15 mouse cellular contexts compared by ENCODE assay signal in genomic region chr8:11327298-11327697, GRCm38 (mm10). TPM values are rescaled to one million over a fixed set of nuclear protein-coding genes. Genes with fewer than 3 reads are reported as not detected.
DNase-seq lines count a peak whose midpoint lies in the region; ATAC-seq and TF ChIP-seq lines count a peak whose summit lies in the region.
"Had no signal": no experiment of that assay in that cellular context is flagged by ENCODE, and none has a peak within 500 bp of the region (broad histone marks: within the 10 kb centered on the region; RNA-seq: fewer than 3 reads in every experiment).

No protein-coding gene starts in this region.

- peaks cover 35% of the 10 kb centered on the region for H3K4me1 ChIP-seq in forebrain, embryonic 10.5 days
- no peaks in the 10 kb centered on the region for H3K4me1 ChIP-seq in forebrain, embryonic 13.5 days
- peaks cover 40% of the 10 kb centered on the region for H3K4me1 ChIP-seq in embryonic fibroblast, embryonic 13.5 days (ENCODE audit: control insufficient read depth, insufficient read depth, low read length)
- peaks cover 20% of the 10 kb centered on the region for H3K4me1 ChIP-seq in limb, embryonic 14.5 days (ENCODE audit: control insufficient read depth, insufficient read depth, low read length)

- H3K4me3 ChIP-seq in forebrain, embryonic 10.5 days, result no peak overlapping the region
- no peak overlapping the region for H3K4me3 ChIP-seq in forebrain, embryonic 13.5 days
- no peak overlapping the region for H3K4me3 ChIP-seq in embryonic fibroblast, embryonic 13.5 days (ENCODE audit: insufficient read depth, low read length)
- no peak overlapping the region for H3K4me3 ChIP-seq in limb, embryonic 14.5 days (replicated peaks; ENCODE audit: low read length)
- H3K4me3 ChIP-seq: erythroblast, embryonic 14.5 days; hindbrain, embryonic 13.5 days had no signal

- WGBS in forebrain, embryonic 10.5 days, result 55% methylated on average over 4 of the region's 4 CpGs
- WGBS in forebrain, embryonic 13.5 days, result 69% methylated on average over 4 of the region's 4 CpGs
- WGBS in limb, embryonic 14.5 days, result 18% methylated on average over 4 of the region's 4 CpGs

- DNase-seq in forebrain, embryonic 10.5 days (ENCODE audit: extremely low spot score, low spot score), result no peak
- DNase-seq in kidney, postnatal 10 days, result peak; percentile 52
- DNase-seq in kidney, adult 18-20 months, result no peak
- DNase-seq in limb, embryonic 14.5 days (ENCODE audit: low spot score), result peak; percentile 49
- no peak for DNase-seq in urinary bladder, adult 18-20 months (ENCODE audit: low spot score in 2 of 2)
- no peak for DNase-seq in adrenal gland, postnatal 14 days
- DNase-seq: adrenal gland, adult 8-10 months; cerebellum, adult 11 months; liver, postnatal 0 days; spleen, adult 18-20 months; thymus, postnatal 25 days had no signal

- H3K9ac ChIP-seq in forebrain, embryonic 13.5 days, result no peak overlapping the region
- H3K9ac ChIP-seq in limb, embryonic 14.5 days (ENCODE audit: low read depth, low read length, severe bottlenecking), result no peak overlapping the region
- H3K9ac ChIP-seq: hindbrain, embryonic 13.5 days; liver, postnatal 0 days had no signal

- no peak overlapping the region for H3K4me2 ChIP-seq in forebrain, embryonic 13.5 days
- H3K4me2 ChIP-seq in limb, embryonic 14.5 days (replicated peaks; ENCODE audit: low read depth, low read length, severe bottlenecking), result no peak overlapping the region
- H3K4me2 ChIP-seq: hindbrain, embryonic 13.5 days had no signal

- no peaks in the 10 kb centered on the region; the same call in 1 of the 2 replicates for H3K36me3 ChIP-seq in forebrain, embryonic 10.5 days (replicated peaks)
- H3K36me3 ChIP-seq in forebrain, embryonic 13.5 days (ENCODE audit: poor library complexity, severe bottlenecking), result no peaks in the 10 kb centered on the region
- no peaks in the 10 kb centered on the region; the same call in 1 of the 2 replicates for H3K36me3 ChIP-seq in limb, embryonic 14.5 days (ENCODE audit: control insufficient read depth, insufficient read depth, low read length)
- H3K36me3 ChIP-seq: hindbrain, embryonic 13.5 days had no signal

- TF ChIP-seq CTCF in embryonic fibroblast, embryonic 13.5 days (IDR thresholded peaks at IDR 0.05; ENCODE audit: borderline replicate concordance, insufficient read depth, low read length), result no peak

- peak overlapping the region; percentile 62; the same call in 1 of the 2 replicates for H3K27ac ChIP-seq in forebrain, embryonic 10.5 days
- no peak overlapping the region for H3K27ac ChIP-seq in forebrain, embryonic 13.5 days
- H3K27ac ChIP-seq in embryonic fibroblast, embryonic 13.5 days (ENCODE audit: insufficient read depth, low read length), result peak overlapping the region; percentile 77
- no peak overlapping the region for H3K27ac ChIP-seq in limb, embryonic 14.5 days (replicated peaks; ENCODE audit: low read depth, low read length)
- H3K27ac ChIP-seq: hindbrain, embryonic 13.5 days had no signal

- no peaks in the 10 kb centered on the region for H3K9me3 ChIP-seq in forebrain, embryonic 10.5 days
- no peaks in the 10 kb centered on the region for H3K9me3 ChIP-seq in forebrain, embryonic 13.5 days (replicated peaks)
- no peaks in the 10 kb centered on the region for H3K9me3 ChIP-seq in limb, embryonic 14.5 days (ENCODE audit: control insufficient read depth, low read length)
- H3K9me3 ChIP-seq: hindbrain, embryonic 13.5 days had no signal

- H3K27me3 ChIP-seq in forebrain, embryonic 10.5 days (ENCODE audit: poor library complexity, severe bottlenecking), result no peaks in the 10 kb centered on the region
- no peaks in the 10 kb centered on the region for H3K27me3 ChIP-seq in forebrain, embryonic 13.5 days
- H3K27me3 ChIP-seq in limb, embryonic 14.5 days (ENCODE audit: control insufficient read depth, insufficient read depth, low read length), result no peaks in the 10 kb centered on the region
- H3K27me3 ChIP-seq: hindbrain, embryonic 13.5 days had no signal

- TF ChIP-seq POLR2A in embryonic fibroblast, embryonic 13.5 days (IDR thresholded peaks at IDR 0.05; ENCODE audit: low read depth, low read length), result no peak
- TF ChIP-seq POLR2A in limb, embryonic 14.5 days (IDR thresholded peaks at IDR 0.05; ENCODE audit: borderline replicate concordance, extremely low read depth, insufficient read depth, insufficient read length), result no peak

- no peak for ATAC-seq in forebrain, embryonic 13.5 days
- ATAC-seq in limb, embryonic 14.5 days (ENCODE audit: low FRiP score, low read depth), result peak; percentile 80
- ATAC-seq: liver, postnatal 0 days had no signal

RNA-seq across cellular contexts. Expression of gene Col4a1, which starts 14.7 kb away (rescaled TPM):
- 123 and 129 TPM in 2 replicates for polyA plus RNA-seq in forebrain, embryonic 10.5 days (2016; fragmentation: Nextera tagmentation; extraction: Ambion mirVana)
- polyA plus RNA-seq in forebrain, embryonic 13.5 days (2015; fragmentation: Nextera tagmentation; extraction: Ambion mirVana), result 50.8 and 53.5 TPM in 2 replicates
- polyA plus RNA-seq in embryonic fibroblast, embryonic 13.5 days (2011; ENCODE audit: insufficient read length, low read depth, missing spikeins), result 757 and 1,094 TPM in 2 replicates
- polyA plus RNA-seq in limb, embryonic 14.5 days (2012; rRNA removed), result 225 and 296 TPM in 2 replicates
- polyA plus RNA-seq in limb, embryonic 14.5 days (2014; fragmentation: Nextera tagmentation; extraction: Ambion mirVana), result 210 and 215 TPM in 2 replicates
- 574 and 650 TPM in 2 replicates for total RNA-seq in adrenal gland, postnatal 14 days (2021)

RNA-seq across cellular contexts. Expression of gene Col4a2, which starts 14.7 kb away (rescaled TPM):
- 47.1 and 49.4 TPM in 2 replicates for polyA plus RNA-seq in forebrain, embryonic 10.5 days (2016; fragmentation: Nextera tagmentation; extraction: Ambion mirVana)
- polyA plus RNA-seq in forebrain, embryonic 13.5 days (2015; fragmentation: Nextera tagmentation; extraction: Ambion mirVana), result 21.7 and 24.0 TPM in 2 replicates
- polyA plus RNA-seq in embryonic fibroblast, embryonic 13.5 days (2011; ENCODE audit: insufficient read length, low read depth, missing spikeins), result 282 and 415 TPM in 2 replicates
- 89.0 and 109 TPM in 2 replicates for polyA plus RNA-seq in limb, embryonic 14.5 days (2012; rRNA removed)
- 76.3 and 76.4 TPM in 2 replicates for polyA plus RNA-seq in limb, embryonic 14.5 days (2014; fragmentation: Nextera tagmentation; extraction: Ambion mirVana)
- 341 and 356 TPM in 2 replicates for total RNA-seq in adrenal gland, postnatal 14 days (2021)

Comparison
In these comparisons a context has a peak if more than half of its experiments do, and no peak if none do; other contexts are left out.
1. DNase-seq: peak in kidney, postnatal 10 days (single experiment) and limb, embryonic 14.5 days (single experiment); none in forebrain, embryonic 10.5 days (single experiment), kidney, adult 18-20 months (single experiment), urinary bladder, adult 18-20 months (0 of 2) and adrenal gland, postnatal 14 days (single experiment).
2. H3K27ac ChIP-seq: peak in forebrain, embryonic 10.5 days (single experiment) and embryonic fibroblast, embryonic 13.5 days (single experiment); none in forebrain, embryonic 13.5 days (single experiment) and limb, embryonic 14.5 days (single experiment).